Mouse (Mus musculus) liver, postnatal 0 days (tissue): Measurements from ENCODE around the gene Ucn.

Experiments used
- CTCF ChIP-seq: sonication (generic); IDR thresholded peaks from 2 replicates; pipeline ENCODE4 v1.5.1; 2016; ENCODE audit warnings: antibody characterized with exemption, low read depth
- EP300 ChIP-seq: IDR thresholded peaks from 2 replicates; pipeline ENCODE4 v1.6.1; 2016; ENCODE audit warnings: antibody characterized with exemption, low read depth, mild to moderate bottlenecking

DNA sequence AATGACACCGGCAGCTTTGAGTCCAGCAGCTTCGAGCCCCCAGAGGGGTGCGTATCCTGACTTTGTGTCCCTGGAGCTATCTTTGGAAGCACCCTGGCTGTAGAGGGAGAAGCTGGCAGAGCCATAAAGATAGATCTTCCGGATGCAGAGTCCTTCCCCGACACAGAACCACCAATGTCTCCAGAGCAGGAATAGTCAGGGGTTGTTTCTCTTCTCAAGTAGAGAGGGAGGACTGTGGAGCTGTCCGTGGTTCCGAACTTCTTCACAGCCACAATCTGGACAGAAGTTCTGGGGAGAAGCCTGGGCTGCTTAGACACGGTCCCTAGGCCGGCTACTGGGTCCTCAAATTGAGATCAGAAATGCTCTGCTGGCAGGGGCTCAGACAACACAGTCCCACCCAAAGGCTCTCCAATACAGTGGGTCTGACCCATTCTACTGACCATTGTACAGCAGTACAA lies 368 bp upstream of the Ucn start:
- TF ChIP-seq EP300 (no peak), CTCF (no peak)
